Mouse (Mus musculus): ENCODE results near the gene Cadps. TPM values are rescaled to one million over a fixed set of nuclear protein-coding genes. Genes with fewer than 3 reads are reported as not detected.
A peak's percentile ranks its signal among the peaks of the same experiment; 100 is the strongest.

The Cadps gene
- 92.7 and 194 TPM in 2 replicates for polyA plus RNA-seq (2012; ENCODE audit: insufficient read depth, insufficient read length, low replicate concordance, missing spikeins)

- Histone ChIP-seq H3K4me1 (ENCODE audit: control insufficient read depth, insufficient read depth, low read length) (no peaks in the 10 kb centered on the region), H3K27ac (ENCODE audit: insufficient read depth, low read depth, low read length) (peak within 1 kb of the TSS; percentile 98), H3K4me3 (ENCODE audit: insufficient read depth, low read depth, low read length) (peak within 1 kb of the TSS; percentile 75)
- TF ChIP-seq CTCF (IDR thresholded peaks at IDR 0.05; ENCODE audit: insufficient read depth, low read depth, low read length) (no peak), POLR2A (IDR thresholded peaks at IDR 0.05; ENCODE audit: insufficient read depth, low read depth, low read length) (peak; percentile 86)
- under 1% methylated on average over 71 of the region's 71 CpGs for WGBS
Measured at GRCm38 (mm10) chr14:12822491-12823219, at the start of gene Cadps. Cadps (minus strand) TSS chr14:12823079.

GRCm38 (mm10) chr14:12869605-12870004 lies 46.7 kb upstream of the Cadps start:
- Histone ChIP-seq H3K4me3 (ENCODE audit: insufficient read depth, low read depth, low read length) (no peak overlapping the region), H3K27ac (ENCODE audit: insufficient read depth, low read depth, low read length) (no peak overlapping the region), H3K4me1 (ENCODE audit: control insufficient read depth, insufficient read depth, low read length) (no peaks in the 10 kb centered on the region)
- 96% methylated on average over 1 of the region's 1 CpGs for WGBS
- TF ChIP-seq CTCF (IDR thresholded peaks at IDR 0.05; ENCODE audit: insufficient read depth, low read depth, low read length) (no peak), POLR2A (IDR thresholded peaks at IDR 0.05; ENCODE audit: insufficient read depth, low read depth, low read length) (no peak)

GRCm38 (mm10) chr14:12865258-12865657 lies 42.4 kb upstream of the Cadps start:
- Histone ChIP-seq H3K4me1 (ENCODE audit: control insufficient read depth, insufficient read depth, low read length) (no peaks in the 10 kb centered on the region), H3K27ac (ENCODE audit: insufficient read depth, low read depth, low read length) (no peak overlapping the region), H3K4me3 (ENCODE audit: insufficient read depth, low read depth, low read length) (no peak overlapping the region)
- TF ChIP-seq POLR2A (IDR thresholded peaks at IDR 0.05; ENCODE audit: insufficient read depth, low read depth, low read length) (no peak), CTCF (IDR thresholded peaks at IDR 0.05; ENCODE audit: insufficient read depth, low read depth, low read length) (no peak)
- 66% methylated on average over 2 of the region's 2 CpGs for WGBS

GRCm38 (mm10) chr14:12843860-12844259 lies 21.0 kb upstream of the Cadps start:
- Histone ChIP-seq H3K27ac (ENCODE audit: insufficient read depth, low read depth, low read length) (no peak overlapping the region), H3K4me1 (ENCODE audit: control insufficient read depth, insufficient read depth, low read length) (0 out of 2 replicates have a peak, but pooled peaks cover 4% of the 10 kb centered on the region), H3K4me3 (ENCODE audit: insufficient read depth, low read depth, low read length) (no peak overlapping the region)
- TF ChIP-seq POLR2A (IDR thresholded peaks at IDR 0.05; ENCODE audit: insufficient read depth, low read depth, low read length) (no peak), CTCF (IDR thresholded peaks at IDR 0.05; ENCODE audit: insufficient read depth, low read depth, low read length) (no peak)

GRCm38 (mm10) chr14:12839471-12839870 lies 16.6 kb upstream of the Cadps start:
- 73% methylated on average over 1 of the region's 1 CpGs for WGBS
- TF ChIP-seq CTCF (IDR thresholded peaks at IDR 0.05; ENCODE audit: insufficient read depth, low read depth, low read length) (no peak), POLR2A (IDR thresholded peaks at IDR 0.05; ENCODE audit: insufficient read depth, low read depth, low read length) (no peak)
- Histone ChIP-seq H3K27ac (ENCODE audit: insufficient read depth, low read depth, low read length) (no peak overlapping the region), H3K4me3 (ENCODE audit: insufficient read depth, low read depth, low read length) (no peak overlapping the region), H3K4me1 (ENCODE audit: control insufficient read depth, insufficient read depth, low read length) (0 out of 2 replicates have a peak, but pooled peaks cover 4% of the 10 kb centered on the region)

GRCm38 (mm10) chr14:12838949-12839348 lies 16.1 kb upstream of the Cadps start:
- no peak overlapping the region for H3K27ac ChIP-seq (ENCODE audit: insufficient read depth, low read depth, low read length)
- no peak for TF ChIP-seq POLR2A (IDR thresholded peaks at IDR 0.05; ENCODE audit: insufficient read depth, low read depth, low read length)
- no peak for TF ChIP-seq CTCF (IDR thresholded peaks at IDR 0.05; ENCODE audit: insufficient read depth, low read depth, low read length)
- no peak overlapping the region for H3K4me3 ChIP-seq (ENCODE audit: insufficient read depth, low read depth, low read length)
- H3K4me1 ChIP-seq (ENCODE audit: control insufficient read depth, insufficient read depth, low read length): 0 out of 2 replicates have a peak, but pooled peaks cover 4% of the 10 kb centered on the region

- TF ChIP-seq CTCF (IDR thresholded peaks at IDR 0.05; ENCODE audit: insufficient read depth, low read depth, low read length) (no peak), POLR2A (IDR thresholded peaks at IDR 0.05; ENCODE audit: insufficient read depth, low read depth, low read length) (no peak)
- H3K4me3 ChIP-seq (ENCODE audit: insufficient read depth, low read depth, low read length): no peak overlapping the region
- 0 out of 2 replicates have a peak, but pooled peaks cover 3% of the 10 kb centered on the region for H3K4me1 ChIP-seq (ENCODE audit: control insufficient read depth, insufficient read depth, low read length)
- H3K27ac ChIP-seq (ENCODE audit: insufficient read depth, low read depth, low read length): no peak overlapping the region
Measured at GRCm38 (mm10) chr14:12838323-12838722, 15.4 kb upstream of the Cadps start.

GRCm38 (mm10) chr14:12837902-12838301 lies 15.0 kb upstream of the Cadps start:
- no peak for TF ChIP-seq CTCF (IDR thresholded peaks at IDR 0.05; ENCODE audit: insufficient read depth, low read depth, low read length)
- no peak for TF ChIP-seq POLR2A (IDR thresholded peaks at IDR 0.05; ENCODE audit: insufficient read depth, low read depth, low read length)
- no peak overlapping the region for H3K4me3 ChIP-seq (ENCODE audit: insufficient read depth, low read depth, low read length)
- H3K4me1 ChIP-seq (ENCODE audit: control insufficient read depth, insufficient read depth, low read length): no peaks in the 10 kb centered on the region
- H3K27ac ChIP-seq (ENCODE audit: insufficient read depth, low read depth, low read length): no peak overlapping the region
- 19% methylated on average over 1 of the region's 1 CpGs for WGBS

- no peak for TF ChIP-seq POLR2A (IDR thresholded peaks at IDR 0.05; ENCODE audit: insufficient read depth, low read depth, low read length)
- TF ChIP-seq CTCF (IDR thresholded peaks at IDR 0.05; ENCODE audit: insufficient read depth, low read depth, low read length): no peak
- no peak overlapping the region for H3K27ac ChIP-seq (ENCODE audit: insufficient read depth, low read depth, low read length)
- no peaks in the 10 kb centered on the region for H3K4me1 ChIP-seq (ENCODE audit: control insufficient read depth, insufficient read depth, low read length)
- H3K4me3 ChIP-seq (ENCODE audit: insufficient read depth, low read depth, low read length): no peak overlapping the region
- 19% methylated on average over 6 of the region's 6 CpGs for WGBS
Measured at GRCm38 (mm10) chr14:12823781-12824180, 902 bp upstream of the Cadps start.

Data from olfactory bulb, adult 2 months (tissue).